Mouse (Mus musculus) gastrocnemius, adult 2 months (tissue): ENCODE data around the gene Nedd4. TPM values are rescaled to one million over a fixed set of nuclear protein-coding genes. Genes with fewer than 3 reads are reported as not detected.

Experiments
- DNase-seq: peaks from one replicate; pipeline ENCODE4 v3.0.0; 2022
- H3K27ac ChIP-seq: fragments of 200-600 bp; 2 replicates; pipeline ENCODE4 v1.8.1; 2022; ENCODE audit warnings: mild to moderate bottlenecking
- H3K4me3 ChIP-seq: fragments of 200-600 bp; 2 replicates; pipeline ENCODE4 v1.8.1; 2022; ENCODE audit warnings: mild to moderate bottlenecking, moderate library complexity
- CTCF ChIP-seq: fragments of 200-600 bp; IDR thresholded peaks from 2 replicates; pipeline ENCODE4 v1.8.1; 2022; ENCODE audit warnings: antibody characterized with exemption, mild to moderate bottlenecking, moderate library complexity
- intact Hi-C: fragments of 180-260 bp; cut with DNase I; formaldehyde crosslinking; loops from one replicate; pipeline ENCODE4 v1.15.1; 2025
- total RNA-seq, 2 experiments: library from RNA; stranded (reverse); gene quantifications; 2 replicates each; pipeline ENCODE4 v1.2.3; 2021

Nedd4 gene
- total RNA-seq, 2 experiments from 2014 or later = 273 to 325 TPM

GRCm38 (mm10) chr9:72795243-72795642 is 133.1 kb downstream of the Nedd4 start:
- DNase-seq = no peak
- Histone ChIP-seq H3K27ac (no peak overlapping the region), H3K4me3 (no peak overlapping the region)
- intact Hi-C loops = no loop called here
- no peak for TF ChIP-seq CTCF

GRCm38 (mm10) chr9:72797136-72797621 is 135.0 kb downstream of the Nedd4 start:
- Histone ChIP-seq H3K4me3 (peak overlapping the region; percentile 54), H3K27ac (peak overlapping the region; percentile 78)
- peak; percentile 72 for DNase-seq
- intact Hi-C loops = no loop called here
- TF ChIP-seq CTCF = no peak

Other genes starting within 250 kb of the Nedd4 start
- gene Mns1, start 224.3 kb upstream of the Nedd4 start, total RNA-seq = under 1 TPM; 0.08 TPM
- gene Tex9, start 170.1 kb upstream of the Nedd4 start, total RNA-seq = 1 to 10 TPM; 1.8 TPM
- 10 to 100 TPM; 18.9 to 19.2 TPM for gene Rfx7, start 130.1 kb upstream of the Nedd4 start, total RNA-seq
- gene Prtg, start 144.5 kb downstream of the Nedd4 start, total RNA-seq = under 1 TPM; 0.15 to 0.31 TPM